Mouse (Mus musculus) lung, postnatal 4 days (tissue): ENCODE results near the gene Slc6a6.
A peak's percentile ranks its signal among the peaks of the same experiment; 100 is the strongest.

ENCODE experiments used
- DNase-seq, 2 experiments: peaks; one replicate each; pipeline ENCODE4 v3.0.0; 2021

The Slc6a6 gene

GRCm38 (mm10) chr6:91728939-91729619 is 45.2 kb downstream of the Slc6a6 start:
- DNase-seq, result no peak

GRCm38 (mm10) chr6:91729677-91730127 is 45.8 kb downstream of the Slc6a6 start:
- peak; percentile 79 to 92 for DNase-seq

- no peak for DNase-seq
Observed at GRCm38 (mm10) chr6:91732138-91732537, 48.3 kb downstream of the Slc6a6 start.

GRCm38 (mm10) chr6:91736471-91736870 is 52.6 kb downstream of the Slc6a6 start:
- DNase-seq, result peak; percentile 64 to 81

- DNase-seq, result no peak
Observed at GRCm38 (mm10) chr6:91737451-91737850, 53.6 kb downstream of the Slc6a6 start.

- peak; percentile 49 to 69 for DNase-seq
Observed at GRCm38 (mm10) chr6:91738058-91738457, 54.2 kb downstream of the Slc6a6 start.

- DNase-seq, result peak; percentile 55 to 77
Observed at GRCm38 (mm10) chr6:91741046-91741445, 57.2 kb downstream of the Slc6a6 start.

- no peak for DNase-seq
Observed at GRCm38 (mm10) chr6:91742466-91742865, 58.6 kb downstream of the Slc6a6 start.

GRCm38 (mm10) chr6:91742995-91743394 is 59.1 kb downstream of the Slc6a6 start:
- no peak for DNase-seq

- DNase-seq, result no peak
Observed at GRCm38 (mm10) chr6:91743886-91744285, 60.0 kb downstream of the Slc6a6 start.

- DNase-seq, result peak in 1 of 2 experiments; percentile 14
Observed at GRCm38 (mm10) chr6:91745246-91745645, 61.4 kb downstream of the Slc6a6 start.

- peak in 1 of 2 experiments; percentile 11 for DNase-seq
Observed at GRCm38 (mm10) chr6:91745947-91746582, 62.2 kb downstream of the Slc6a6 start.

- DNase-seq, result no peak
Observed at GRCm38 (mm10) chr6:91746776-91747175, 62.9 kb downstream of the Slc6a6 start.

- DNase-seq, result no peak
Observed at GRCm38 (mm10) chr6:91750976-91751375, 67.1 kb downstream of the Slc6a6 start.

- DNase-seq, result peak in 1 of 2 experiments; percentile 60
Observed at GRCm38 (mm10) chr6:91752884-91753283, 69.0 kb downstream of the Slc6a6 start.

- no peak for DNase-seq
Observed at GRCm38 (mm10) chr6:91754098-91754497, 70.2 kb downstream of the Slc6a6 start.

GRCm38 (mm10) chr6:91754845-91755244 is 71.0 kb downstream of the Slc6a6 start:
- DNase-seq, result no peak

GRCm38 (mm10) chr6:91762051-91762742 is 78.3 kb downstream of the Slc6a6 start:
- no peak for DNase-seq

GRCm38 (mm10) chr6:91767550-91767949 is 83.7 kb downstream of the Slc6a6 start:
- no peak for DNase-seq

- DNase-seq, result no peak
Observed at GRCm38 (mm10) chr6:91773951-91774350, 90.1 kb downstream of the Slc6a6 start.

GRCm38 (mm10) chr6:91776543-91776942 is 92.7 kb downstream of the Slc6a6 start:
- DNase-seq, result peak; percentile 60 to 71

GRCm38 (mm10) chr6:91779206-91779605 is 95.4 kb downstream of the Slc6a6 start:
- no peak for DNase-seq

GRCm38 (mm10) chr6:91785018-91785417 is 101.2 kb downstream of the Slc6a6 start:
- no peak for DNase-seq

- DNase-seq, result no peak
Observed at GRCm38 (mm10) chr6:91788311-91788798, 104.5 kb downstream of the Slc6a6 start.
